Mouse (Mus musculus) embryo, embryonic 10.5 days (tissue): ENCODE data around the gene Cers3.

Experiments used
- DNase-seq: peaks from one replicate; pipeline ENCODE4 v3.0.0-alpha.2; 2015; ENCODE audit warnings: low spot score

Gene Cers3

GRCm38 (mm10) chr7:66743377-66743781 lies at the start of gene Cers3:
Cers3 (plus strand) TSS chr7:66743504.
- DNase-seq, result no peak

DNA sequence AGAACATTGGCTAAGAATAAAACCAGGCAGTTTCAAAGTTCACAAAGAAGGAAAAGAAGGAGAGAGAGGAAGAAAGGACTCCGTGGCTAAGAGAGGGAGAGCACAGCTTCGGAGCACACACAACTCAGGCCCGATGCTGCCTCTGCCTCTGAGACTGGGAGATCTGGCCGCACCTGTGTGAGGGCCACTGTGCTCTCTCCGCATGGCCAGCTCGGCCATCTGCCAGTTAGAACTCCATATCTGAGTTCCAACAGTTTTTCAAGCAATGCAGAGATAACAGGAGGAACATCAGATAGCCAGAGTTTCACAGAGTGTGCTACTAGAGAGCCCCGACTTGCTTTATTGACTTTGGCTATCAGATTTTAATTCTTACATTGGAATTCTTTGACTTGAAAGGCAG lies 48.8 kb upstream of the Cers3 start:
- DNase-seq, result no peak

- no peak for DNase-seq
Measured at GRCm38 (mm10) chr7:66702721-66703120, 40.6 kb upstream of the Cers3 start.

GRCm38 (mm10) chr7:66704631-66705030 lies 38.7 kb upstream of the Cers3 start:
- no peak for DNase-seq

DNA sequence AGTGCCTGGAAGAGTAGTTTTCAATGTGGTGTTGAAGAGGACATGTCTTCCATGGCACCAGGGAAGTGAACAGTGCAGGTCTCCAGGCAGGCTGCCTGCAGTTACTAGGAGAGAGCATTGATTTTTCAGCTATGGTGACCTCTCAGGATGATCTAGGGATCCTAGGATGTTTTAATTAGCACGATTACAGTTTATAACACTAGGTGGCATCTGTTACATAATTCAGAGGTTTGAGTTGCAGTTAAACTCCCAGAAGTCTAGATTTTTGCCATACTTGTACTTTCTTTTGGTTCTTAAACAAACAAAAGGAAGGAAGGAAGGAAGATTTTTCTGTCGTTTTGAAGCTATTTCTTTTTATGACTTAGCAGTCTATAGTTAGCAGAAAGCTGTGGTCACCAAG lies 32.1 kb upstream of the Cers3 start:
- no peak for DNase-seq

- peak; percentile 23 for DNase-seq
Measured at GRCm38 (mm10) chr7:66724514-66724913, 18.8 kb upstream of the Cers3 start.

GRCm38 (mm10) chr7:66724954-66725353 lies 18.4 kb upstream of the Cers3 start:
- no peak for DNase-seq

DNA sequence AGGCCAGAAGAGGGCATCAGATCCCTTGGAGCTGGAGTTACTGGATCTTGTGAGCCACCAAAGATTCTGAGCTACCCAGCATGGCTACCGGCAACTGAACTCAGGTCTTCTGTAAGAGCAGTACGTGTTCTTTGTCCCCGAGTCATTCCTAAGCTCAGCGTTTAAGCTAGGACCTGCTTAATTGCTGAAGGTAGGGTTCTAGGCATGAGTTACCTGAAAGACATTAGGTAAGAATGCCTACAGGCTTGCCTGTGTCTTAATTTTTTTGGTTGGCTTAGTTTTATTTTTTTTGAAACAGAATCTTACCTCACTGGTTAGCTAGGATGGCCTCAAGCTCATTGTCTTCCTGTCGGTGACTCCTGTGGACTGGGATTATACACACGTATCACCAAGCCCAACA lies 15.2 kb upstream of the Cers3 start:
- DNase-seq, result no peak

GRCm38 (mm10) chr7:66729232-66729631 lies 14.1 kb upstream of the Cers3 start:
- DNase-seq, result no peak

DNA sequence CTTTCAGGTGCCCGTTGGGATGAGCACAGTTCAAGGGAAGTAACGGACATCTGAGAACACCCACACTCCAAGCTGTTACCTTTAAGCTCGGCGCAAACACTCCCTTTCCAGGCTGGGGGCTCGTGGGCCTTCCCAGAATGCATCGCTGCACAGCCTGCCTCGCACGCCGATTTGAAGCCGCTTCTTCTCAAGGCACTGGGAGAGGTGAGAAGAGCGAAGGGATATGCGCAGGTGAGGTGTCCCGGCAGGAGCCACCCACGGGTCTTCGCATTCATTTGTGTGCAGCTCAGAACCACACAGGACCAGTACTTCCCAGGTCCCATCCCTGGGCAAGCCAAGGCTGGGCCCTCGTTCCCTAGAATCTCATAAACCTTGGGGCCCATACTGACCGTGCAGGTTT lies 9.9 kb upstream of the Cers3 start:
- DNase-seq, result no peak

DNA sequence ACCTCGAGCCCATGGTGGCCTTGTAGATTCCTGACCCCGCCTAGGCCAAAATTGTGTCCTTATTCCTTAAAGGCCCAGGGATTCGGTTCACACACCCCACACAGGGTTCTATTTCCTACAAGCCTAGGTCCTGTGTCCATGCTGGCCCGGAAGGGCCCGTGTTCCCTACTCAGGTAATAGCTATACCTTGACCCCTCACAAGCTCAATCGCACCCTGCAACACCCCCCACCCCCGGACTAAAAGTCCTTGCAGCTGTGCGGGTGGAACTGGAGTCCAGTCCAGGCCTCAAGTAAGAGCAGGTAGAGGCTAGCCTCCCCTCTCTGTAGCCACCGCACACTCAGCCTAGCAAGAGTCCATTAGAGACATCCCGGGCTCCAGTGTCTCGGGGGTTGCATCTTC lies 9.4 kb upstream of the Cers3 start:
- no peak for DNase-seq

- no peak for DNase-seq
Measured at GRCm38 (mm10) chr7:66734466-66734865, 8.8 kb upstream of the Cers3 start.

GRCm38 (mm10) chr7:66734993-66735392 lies 8.3 kb upstream of the Cers3 start:
- no peak for DNase-seq

- DNase-seq, result no peak
Measured at GRCm38 (mm10) chr7:66737418-66737817, 5.9 kb upstream of the Cers3 start.

DNA sequence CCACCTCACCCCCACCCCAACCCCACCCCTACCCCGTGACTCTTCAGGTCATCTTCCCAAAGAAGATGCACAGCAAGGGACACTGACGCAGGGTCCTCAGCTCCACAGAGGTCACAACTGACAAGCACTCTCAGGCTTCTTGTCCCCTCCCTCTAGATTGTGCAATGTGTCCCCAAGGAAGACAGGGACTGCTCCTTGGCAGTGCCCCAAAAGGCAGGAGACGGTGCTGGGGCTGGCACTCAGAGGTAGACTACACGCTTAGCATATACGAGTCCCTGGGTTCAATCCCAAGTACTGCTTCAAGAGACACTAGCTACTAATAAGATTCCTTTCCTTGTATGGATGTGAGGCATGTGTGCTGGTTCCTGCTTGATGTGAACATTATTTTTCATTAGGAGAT lies 2.3 kb upstream of the Cers3 start:
- no peak for DNase-seq

GRCm38 (mm10) chr7:66741412-66741811 lies 1.9 kb upstream of the Cers3 start:
- no peak for DNase-seq

DNA sequence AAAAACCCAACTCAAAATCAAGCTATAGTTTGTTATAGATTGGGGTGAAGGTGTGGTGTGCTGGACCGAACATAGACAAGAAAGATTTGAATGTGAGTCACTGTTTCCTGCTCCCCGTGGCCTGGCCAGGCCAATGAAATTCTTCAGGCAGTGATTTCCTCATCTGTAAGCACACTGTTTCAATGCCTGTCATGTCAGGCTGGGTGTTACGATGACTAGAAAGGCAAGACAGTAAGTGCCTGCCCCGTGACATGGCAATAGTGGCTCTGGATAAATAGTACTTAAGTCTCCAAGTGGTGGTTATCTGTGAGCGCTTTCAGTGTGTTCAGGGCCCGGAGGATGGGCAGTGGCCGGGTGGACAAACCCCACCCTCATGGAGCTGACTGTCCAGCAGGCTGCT lies 3.7 kb downstream of the Cers3 start:
- DNase-seq, result no peak

- no peak for DNase-seq
Measured at GRCm38 (mm10) chr7:66749998-66750397, 6.7 kb downstream of the Cers3 start.

DNA sequence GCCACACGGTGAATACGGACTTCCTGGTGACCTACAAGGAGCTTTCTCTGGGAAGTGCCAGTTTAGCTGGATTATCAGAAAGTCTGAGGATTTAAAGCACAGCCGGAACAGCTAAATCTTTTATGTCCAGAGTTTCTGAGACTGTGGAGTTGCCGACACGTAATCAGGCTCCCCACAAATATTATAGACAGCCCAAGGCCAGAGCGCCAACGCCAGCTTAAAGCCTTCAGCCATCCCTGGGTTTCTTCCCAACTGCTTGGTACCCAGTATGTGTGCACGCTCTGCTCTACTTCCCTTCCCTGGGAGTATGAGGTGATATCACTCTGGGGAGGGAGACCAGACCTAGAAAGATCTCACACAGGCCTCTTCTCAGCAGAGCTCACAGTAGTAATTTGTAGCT lies 10.5 kb downstream of the Cers3 start:
- no peak for DNase-seq

DNA sequence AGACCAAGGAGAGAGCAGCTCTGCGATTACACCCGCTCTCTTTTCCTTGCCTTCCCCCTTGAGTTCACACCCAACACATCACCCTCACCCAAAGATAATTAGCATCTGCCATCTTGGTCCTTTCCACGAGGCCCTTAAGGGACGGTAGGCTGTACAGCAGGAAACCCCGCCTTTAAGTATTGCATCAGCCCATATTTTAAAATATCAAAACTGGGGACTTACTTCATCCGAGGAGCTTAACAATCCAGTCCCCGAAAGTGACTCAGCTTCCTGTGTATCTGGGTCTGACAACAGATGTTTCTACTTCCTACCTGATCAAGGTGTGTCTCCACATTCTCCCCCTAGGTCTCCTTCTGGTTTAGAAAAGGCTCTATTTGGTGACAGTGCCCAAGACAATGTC lies 12.3 kb downstream of the Cers3 start:
- no peak for DNase-seq

- DNase-seq, result no peak
Measured at GRCm38 (mm10) chr7:66769902-66770301, 26.6 kb downstream of the Cers3 start.

GRCm38 (mm10) chr7:66770706-66771105 lies 27.4 kb downstream of the Cers3 start:
- DNase-seq, result no peak

- no peak for DNase-seq
Measured at GRCm38 (mm10) chr7:66771252-66771651, 27.9 kb downstream of the Cers3 start.

DNA sequence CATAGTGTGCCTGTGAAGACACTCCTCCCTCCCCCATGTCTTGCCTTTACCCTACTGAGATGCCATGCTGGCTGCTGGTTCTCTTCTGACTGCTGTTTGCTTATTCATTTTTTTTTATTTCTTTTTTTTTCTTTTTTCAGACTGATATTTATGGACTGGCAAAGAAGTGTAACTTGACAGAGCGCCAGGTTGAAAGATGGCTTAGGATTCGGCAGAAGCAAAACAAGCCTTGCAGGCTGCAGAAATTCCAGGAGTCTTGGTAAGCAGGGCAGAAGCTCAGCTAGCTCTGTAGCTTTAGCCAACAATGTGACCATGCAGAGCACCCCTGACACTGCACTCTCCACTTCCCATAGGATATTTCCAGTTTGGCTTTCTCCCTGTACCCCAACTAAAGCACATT lies 36.1 kb downstream of the Cers3 start:
- no peak for DNase-seq
